Mouse (Mus musculus): Measurements from ENCODE around the gene Vmn1r38.
"Not testable (repeated sequence)": the region's sequence is repeated elsewhere in the genome, so short reads cannot be mapped to it uniquely, and the experiment has no call there.

Gene Vmn1r38

DNA sequence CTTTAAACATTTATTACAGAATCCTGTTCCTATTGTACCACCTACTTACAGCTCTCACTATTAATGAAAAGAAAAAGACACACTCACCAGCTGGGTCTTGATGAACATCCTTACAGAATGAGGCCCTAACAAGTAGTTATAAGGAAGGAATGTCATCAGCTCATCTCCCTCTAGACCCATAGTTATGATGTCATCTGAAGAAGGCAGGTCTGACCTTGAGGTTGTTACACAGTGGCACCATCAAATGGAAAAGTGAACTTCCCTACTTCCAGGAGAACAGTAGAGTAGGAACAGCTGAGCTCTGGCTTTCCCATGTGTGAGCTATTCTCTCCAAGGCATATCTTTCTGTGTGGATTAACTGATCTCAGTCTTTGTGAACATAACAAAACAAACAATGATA is at the start of gene Vmn1r38:
TSS of gene Vmn1r38 (minus strand) at position 101 of the 400 bp plus-strand sequence.
- DNase-seq (ENCODE audit: low read depth, low spot score) = not testable (repeated sequence)

DNA sequence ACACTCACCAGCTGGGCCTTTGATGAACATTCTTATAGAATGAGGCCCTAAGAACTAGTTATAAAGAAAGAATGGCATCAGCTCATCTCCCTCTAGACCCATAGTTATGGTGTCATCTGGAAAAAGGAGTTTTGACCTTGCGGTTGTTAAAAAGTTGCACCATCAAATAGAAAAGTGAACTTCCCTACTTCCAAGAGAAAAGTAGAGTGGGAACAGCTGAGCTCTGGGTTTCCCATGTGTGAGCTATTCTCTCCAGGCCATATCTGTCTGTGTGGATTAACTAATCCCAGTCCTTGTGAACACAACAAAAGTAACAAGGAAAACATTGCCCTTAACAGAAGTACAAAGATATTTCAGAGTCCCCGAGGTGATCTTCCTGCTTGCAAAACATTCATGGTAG is 28.1 kb upstream of the Vmn1r38 start, which contains the start of gene Vmn1r39:
TSS of gene Vmn1r39 (minus strand) at position 101 of the 400 bp plus-strand sequence.
- no peak for DNase-seq (ENCODE audit: low read depth, low spot score)

DNA sequence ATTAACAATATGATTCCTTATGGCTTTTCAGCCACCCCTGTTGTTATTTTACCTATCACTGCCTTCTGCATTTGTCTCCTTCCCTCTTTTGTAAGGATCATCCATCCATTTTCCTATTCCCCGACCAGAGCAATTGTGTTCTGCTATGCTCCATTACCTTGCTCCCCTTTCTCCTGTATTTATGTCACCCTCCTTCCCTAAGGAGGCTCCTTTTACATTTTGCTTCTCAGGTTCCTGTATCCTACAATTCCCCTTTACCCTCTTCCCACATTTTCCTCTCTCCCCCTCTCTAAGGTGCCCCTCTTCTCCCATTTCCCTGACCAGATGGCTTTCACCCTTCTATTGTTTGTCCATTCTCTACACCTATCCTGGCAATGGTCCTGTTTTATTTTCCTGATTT is 23.9 kb upstream of the Vmn1r38 start:
- DNase-seq (ENCODE audit: low read depth, low spot score) = no peak

DNA sequence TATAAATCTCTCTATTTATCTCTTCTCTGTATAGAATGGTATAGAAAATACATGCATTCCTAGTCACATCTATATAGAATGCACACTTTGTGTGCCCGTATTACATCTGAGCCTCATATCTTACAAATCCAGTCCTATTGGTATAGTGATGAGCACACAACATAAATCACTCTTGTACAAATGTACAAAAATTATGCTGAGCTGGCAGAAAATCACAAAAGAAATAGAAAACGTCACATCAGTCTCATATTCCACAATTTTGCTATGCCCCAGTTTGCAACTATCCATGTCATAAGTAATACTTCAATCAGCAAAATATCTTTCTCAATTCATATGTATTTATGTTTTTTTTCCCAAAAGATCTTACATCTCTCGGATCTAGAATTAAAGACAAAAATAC is 23.3 kb upstream of the Vmn1r38 start:
- no peak for DNase-seq (ENCODE audit: low read depth, low spot score)

DNA sequence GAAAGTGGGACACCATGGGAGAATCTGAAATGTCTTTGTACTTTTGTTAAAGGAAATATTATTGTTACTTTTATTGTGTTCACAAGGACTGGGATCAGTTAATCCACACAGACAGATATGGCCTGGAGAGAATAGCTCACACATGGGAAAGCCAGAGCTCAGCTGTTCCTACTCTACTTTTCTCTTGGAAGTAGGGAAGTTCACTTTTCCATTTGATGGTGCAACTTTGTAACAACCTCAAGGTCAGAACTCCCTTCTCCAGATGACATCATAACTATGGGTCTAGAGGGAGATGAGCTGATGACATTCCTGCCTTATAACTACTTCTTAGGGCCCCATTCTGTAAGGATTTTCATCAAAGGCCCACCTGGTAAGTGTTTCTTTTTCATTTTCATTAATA is 53.3 kb downstream of the Vmn1r38 start, which contains the start of gene Vmn1r37:
TSS of gene Vmn1r37 (plus strand) at position 301 of the 400 bp plus-strand sequence.
- DNase-seq (ENCODE audit: low read depth, low spot score) = not testable (repeated sequence)

Measured in brain, adult 2 months (tissue).